Mouse (Mus musculus) cerebellum, adult 2 months (tissue): ENCODE measurements around the gene Hsbp1. TPM values are rescaled to one million over a fixed set of nuclear protein-coding genes. Genes with fewer than 3 reads are reported as not detected.
"Not testable (repeated sequence)": the region's sequence is repeated elsewhere in the genome, so short reads cannot be mapped to it uniquely, and the experiment has no call there.

Experiments used
- DNase-seq, 2 experiments: peaks; one replicate each; pipeline ENCODE4 v3.0.0; 2021
- H3K27ac ChIP-seq: fragments of 200-500 bp; 2 replicates; pipeline ENCODE4 v1.5.1; 2012; ENCODE audit warnings: low read length, control low read depth, inconsistent platforms; ENCODE audit not compliant: insufficient read depth
- H3K27me3 ChIP-seq: fragments of 200-500 bp; 2 replicates; pipeline ENCODE4 v1.6.1; 2012; ENCODE audit warnings: inconsistent platforms, mild to moderate bottlenecking, low read length, moderate library complexity; ENCODE audit not compliant: control insufficient read depth, insufficient read depth
- H3K4me1 ChIP-seq: fragments of 200-500 bp; 2 replicates; pipeline ENCODE4 v1.6.1; 2011; ENCODE audit warnings: low read length; ENCODE audit not compliant: control insufficient read depth, insufficient read depth
- H3K4me3 ChIP-seq: fragments of 200-500 bp; replicated peaks from 2 replicates; pipeline ENCODE3; 2011; ENCODE audit warnings: mild to moderate bottlenecking, low read depth, low read length, control low read depth; ENCODE audit not compliant: insufficient read depth
- CTCF ChIP-seq: fragments of 200-500 bp; IDR thresholded peaks from 2 replicates; pipeline ENCODE4 v1.5.1; 2011; ENCODE audit warnings: low read depth, mild to moderate bottlenecking, control low read depth, low read length, moderate library complexity, borderline replicate concordance; ENCODE audit not compliant: insufficient read depth
- POLR2A ChIP-seq: fragments of 200-500 bp; IDR thresholded peaks from 2 replicates; pipeline ENCODE4 v1.6.1; 2011; ENCODE audit warnings: low read length, control low read depth, borderline replicate concordance; ENCODE audit not compliant: insufficient read depth
- WGBS: fragments of 180-500 bp; shearing (Covaris S2); methylation state at CpG from one replicate; pipeline ENCODE4 v1.1.7; 2018; 5-methylcytosine and 5-hydroxymethylcytosine counted together
- polyA plus RNA-seq: library from polyadenylated mRNA; depleted of rRNA; stranded (reverse); fragments of >200 nt; gene quantifications from 2 replicates; pipeline ENCODE4 v1.2.3, GENCODE M21; 2012; rRNA removed

The Hsbp1 gene
- 323 and 343 TPM in 2 replicates for polyA plus RNA-seq

DNA sequence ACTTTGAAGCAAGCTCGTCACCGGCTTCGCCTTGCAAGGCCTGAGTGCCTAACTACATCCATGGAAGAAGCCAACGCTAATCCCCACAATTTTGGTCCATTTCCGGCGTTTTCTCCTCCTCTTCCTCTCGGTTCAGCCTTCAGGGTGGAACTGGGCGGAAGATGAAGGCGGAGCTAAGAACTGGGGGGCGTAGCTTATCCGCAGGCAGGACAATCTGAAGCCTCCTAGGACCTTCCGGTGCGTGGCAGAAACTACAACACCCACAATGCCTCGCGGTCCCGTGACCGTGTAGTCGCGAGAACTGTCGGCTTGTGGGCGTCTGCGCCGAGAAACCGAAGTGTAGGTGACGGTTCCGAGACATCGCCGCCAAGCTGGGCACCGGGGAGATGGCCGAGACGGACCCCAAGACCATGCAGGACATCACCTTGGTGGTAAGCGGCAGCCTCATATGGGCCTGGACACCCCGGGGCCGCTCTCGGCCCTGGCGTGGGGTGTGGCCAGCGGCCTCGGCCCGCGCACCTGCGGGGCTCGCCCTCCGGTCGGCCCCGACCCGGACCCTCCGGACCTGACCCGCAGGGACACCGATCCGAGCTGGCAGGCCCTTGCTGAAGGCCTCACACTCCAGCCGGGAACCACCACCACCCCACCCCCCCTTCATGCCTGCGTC is at the start of gene Hsbp1:
Hsbp1 (plus strand) TSS at position 299 of the 667 bp plus-strand sequence.
- Histone ChIP-seq H3K4me1 (no peaks in the 10 kb centered on the region), H3K4me3 (peak within 1 kb of the TSS; percentile 71), H3K27me3 (no peaks in the 10 kb centered on the region), H3K27ac (no peak within 1 kb of the TSS)
- 2% methylated on average over 52 of the region's 52 CpGs for WGBS
- DNase-seq: peak; percentile 96
- TF ChIP-seq POLR2A (peak; percentile 87), CTCF (no peak)

- no peak for TF ChIP-seq CTCF
- TF ChIP-seq POLR2A: no peak
- Histone ChIP-seq H3K27me3 (no peaks in the 10 kb centered on the region), H3K4me1 (no peaks in the 10 kb centered on the region), H3K4me3 (no peak overlapping the region), H3K27ac (no peak overlapping the region)
- DNase-seq: no peak
- WGBS: 84% methylated on average over 13 of the region's 13 CpGs
Observed at GRCm38 (mm10) chr8:119295477-119295876, 48.8 kb upstream of the Hsbp1 start.

- H3K4me1 ChIP-seq: not testable (repeated sequence)
Observed at GRCm38 (mm10) chr8:119297752-119298151, 46.5 kb upstream of the Hsbp1 start.

DNA sequence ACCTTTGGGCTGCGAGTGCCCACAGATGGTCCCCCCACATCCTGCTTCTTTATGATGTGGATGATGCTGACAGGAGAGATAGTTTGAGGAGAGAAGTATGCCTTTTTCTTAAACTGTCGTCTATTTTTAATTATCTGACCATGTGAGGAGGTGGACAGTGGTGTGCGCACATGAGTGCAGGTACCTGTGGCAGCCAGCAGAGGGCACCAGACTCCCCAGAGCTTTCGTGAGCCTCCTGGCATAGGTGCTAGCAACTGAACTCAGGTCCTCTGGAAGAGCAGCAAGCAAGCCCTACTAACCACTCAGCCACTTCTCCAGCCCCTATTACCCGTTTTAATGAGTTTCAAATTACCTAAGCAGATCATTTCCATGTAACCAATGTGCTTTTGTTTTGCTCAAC is 44.0 kb upstream of the Hsbp1 start:
- WGBS: 88% methylated on average over 5 of the region's 5 CpGs
- H3K4me3 ChIP-seq: no peak overlapping the region
- no peaks in the 10 kb centered on the region for H3K4me1 ChIP-seq
- TF ChIP-seq CTCF (no peak), POLR2A (no peak)
- no peaks in the 10 kb centered on the region for H3K27me3 ChIP-seq
- no peak overlapping the region for H3K27ac ChIP-seq
- no peak for DNase-seq

More at GRCm38 (mm10) chr8:119297752-119298151, 46.5 kb upstream of the Hsbp1 start:
- H3K4me3 ChIP-seq, H3K27me3 ChIP-seq, H3K27ac ChIP-seq: not testable (repeated sequence)
- peak; percentile 79 for TF ChIP-seq CTCF
- peak; percentile 25 to 58 for DNase-seq
- WGBS: 49% methylated on average over 3 of the region's 3 CpGs

- Histone ChIP-seq H3K4me1 (no peaks in the 10 kb centered on the region), H3K27me3 (no peaks in the 10 kb centered on the region), H3K27ac (no peak overlapping the region), H3K4me3 (no peak overlapping the region)
- no peak for DNase-seq
- WGBS: 33% methylated on average over 8 of the region's 8 CpGs
- no peak for TF ChIP-seq CTCF
Observed at GRCm38 (mm10) chr8:119304196-119304595, 40.1 kb upstream of the Hsbp1 start.

DNA sequence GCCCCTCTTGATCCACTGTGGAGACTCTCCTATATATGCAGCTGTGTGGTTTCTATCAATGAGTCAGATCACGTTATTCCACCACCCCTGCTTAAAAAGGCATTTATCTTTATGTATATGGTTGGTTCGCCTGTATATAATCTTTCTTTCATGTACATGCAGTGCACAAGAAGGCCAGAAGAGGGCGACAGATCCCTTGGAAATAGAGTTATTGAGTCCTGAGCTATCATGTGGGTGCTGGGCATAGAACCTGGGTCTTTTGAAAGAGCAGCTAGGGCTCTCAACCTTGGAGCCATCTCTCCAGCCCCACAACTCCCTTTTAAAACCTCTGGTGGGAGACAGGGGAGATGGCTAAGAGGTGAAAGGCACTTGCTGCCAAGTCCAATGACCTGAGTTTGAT is 32.9 kb upstream of the Hsbp1 start:
- 34% methylated on average over 3 of the region's 3 CpGs for WGBS
- DNase-seq: no peak
- Histone ChIP-seq H3K4me3 (no peak overlapping the region), H3K27ac (no peak overlapping the region), H3K27me3 (no peaks in the 10 kb centered on the region), H3K4me1 (no peaks in the 10 kb centered on the region)
- peak; percentile 34; the same call in 1 of the 2 replicates for TF ChIP-seq CTCF
- no peak for TF ChIP-seq POLR2A

GRCm38 (mm10) chr8:119323215-119323614 is 21.1 kb upstream of the Hsbp1 start:
- no peak overlapping the region for H3K4me3 ChIP-seq
- no peak overlapping the region for H3K27ac ChIP-seq
- no peak for DNase-seq
- no peaks in the 10 kb centered on the region for H3K27me3 ChIP-seq
- WGBS: 59% methylated on average over 6 of the region's 6 CpGs
- H3K4me1 ChIP-seq: no peaks in the 10 kb centered on the region
- TF ChIP-seq CTCF (no peak), POLR2A (no peak)

- 43% methylated on average over 4 of the region's 4 CpGs for WGBS
- no peak overlapping the region for H3K4me3 ChIP-seq
- H3K4me1 ChIP-seq: no peaks in the 10 kb centered on the region
- TF ChIP-seq POLR2A (no peak), CTCF (no peak)
- H3K27ac ChIP-seq: no peak overlapping the region
- peak in 1 of 2 experiments; percentile 17 for DNase-seq
- H3K27me3 ChIP-seq: no peaks in the 10 kb centered on the region
Observed at GRCm38 (mm10) chr8:119339546-119339945, 4.7 kb upstream of the Hsbp1 start.
